Mouse (Mus musculus) G1E (cell line): ENCODE data around the gene Thsd7a. TPM values are rescaled to one million over a fixed set of nuclear protein-coding genes. Genes with fewer than 3 reads are reported as not detected.

ENCODE experiments used
- ATAC-seq: 2 replicates; pipeline ENCODE4 v1.8.0; 2016; ENCODE audit warnings: mild to moderate bottlenecking; ENCODE audit not compliant: insufficient number of reproducible peaks, poor library complexity, low FRiP score, severe bottlenecking; ENCODE audit errors: extremely low read depth
- DNase-seq: peaks from one replicate; pipeline ENCODE4 v3.0.0; 2012; ENCODE audit warnings: low spot score
- H3K27me3 ChIP-seq: 2 replicates; pipeline ENCODE4 v1.6.1; 2012; ENCODE audit warnings: mild to moderate bottlenecking, low read length, inconsistent platforms; ENCODE audit not compliant: insufficient read depth
- H3K36me3 ChIP-seq: replicated peaks from 2 replicates; pipeline ENCODE3; 2012; ENCODE audit warnings: mild to moderate bottlenecking, inconsistent platforms
- H3K4me1 ChIP-seq: 2 replicates; pipeline ENCODE4 v1.6.1; 2012; ENCODE audit warnings: low read depth, low read length, inconsistent platforms, mixed read lengths; ENCODE audit not compliant: insufficient read depth
- H3K4me3 ChIP-seq: 2 replicates; pipeline ENCODE4 v1.5.1; 2012; ENCODE audit warnings: low read depth, mild to moderate bottlenecking, inconsistent platforms, low read length, moderate library complexity, mixed read lengths
- H3K9me3 ChIP-seq: replicated peaks from 2 replicates; pipeline ENCODE4 v1.6.1; 2012; ENCODE audit warnings: inconsistent platforms
- CTCF ChIP-seq: IDR thresholded peaks from 2 replicates; pipeline ENCODE4 v1.5.1; 2012; ENCODE audit warnings: low read depth, low read length, inconsistent platforms, mixed read lengths
- GATA1 ChIP-seq: IDR thresholded peaks from 2 replicates; pipeline ENCODE4 v1.6.1; 2012; ENCODE audit warnings: borderline replicate concordance, low read length, inconsistent platforms, mixed read lengths
- GATA2 ChIP-seq: IDR thresholded peaks from 2 replicates; pipeline ENCODE4 v1.6.1; 2012; ENCODE audit warnings: low read depth, low read length, inconsistent platforms, borderline replicate concordance
- POLR2AphosphoS5 ChIP-seq: IDR thresholded peaks from 2 replicates; pipeline ENCODE4 v1.6.1; 2012; ENCODE audit warnings: low read depth, low read length, inconsistent platforms; ENCODE audit not compliant: insufficient replicate concordance
- TAL1 ChIP-seq: conservative IDR thresholded peaks from 2 replicates; pipeline ENCODE4 v1.6.1; 2012; ENCODE audit warnings: low read depth, low read length, inconsistent platforms, mixed read lengths
- polyA plus RNA-seq: library from polyadenylated mRNA; stranded (reverse); fragments of >175 nt; gene quantifications from 2 replicates; pipeline ENCODE4 v1.2.3, GENCODE M21; 2012
- total RNA-seq, 2 experiments: library from RNA; stranded (forward) in 1 of 2; stranded (reverse) in 1 of 2; fragments of 200-1000 nt in 1 of 2; fragments of >200 nt in 1 of 2; fragmentation: Nextera tagmentation in 1 of 2; gene quantifications; 2 replicates each; pipeline ENCODE4 v1.2.3; 2014 to 2017

The Thsd7a gene
- total and polyA plus RNA-seq, 3 experiments, result 0.10 to 0.11 TPM; not detected in 1

DNA sequence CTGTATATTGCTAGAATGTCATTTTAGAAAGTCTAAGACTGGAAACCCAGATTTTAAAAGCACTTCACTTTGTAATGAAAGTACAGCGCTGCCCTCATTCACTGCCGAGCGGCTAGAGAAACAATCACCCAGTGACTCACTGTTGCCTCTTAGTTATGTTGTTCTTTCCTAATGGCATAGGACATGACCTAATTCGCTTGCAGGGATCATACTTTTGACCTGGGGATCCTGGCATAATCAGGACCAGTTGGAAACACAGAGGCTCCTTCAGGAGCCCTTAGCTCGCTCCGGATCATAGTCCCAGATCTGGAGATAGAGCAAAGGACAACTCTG, 790 bp downstream of the Thsd7a start:
- Histone ChIP-seq H3K4me3 (no peak overlapping the region), H3K27me3 (peaks cover 5% of the 10 kb centered on the region; the same call in 1 of the 2 replicates), H3K9me3 (no peaks in the 10 kb centered on the region), H3K36me3 (no peaks in the 10 kb centered on the region), H3K4me1 (peaks cover 4% of the 10 kb centered on the region; the same call in 1 of the 2 replicates)
- DNase-seq (no peak), ATAC-seq (no peak)
- no peak for TF ChIP-seq CTCF
- no peak for TF ChIP-seq TAL1
- TF ChIP-seq POLR2AphosphoS5, result no peak
- TF ChIP-seq GATA2, result no peak
- TF ChIP-seq GATA1, result no peak

GRCm38 (mm10) chr6:12747856-12748450, 1.3 kb downstream of the Thsd7a start:
- H3K27me3 ChIP-seq, result peaks cover 5% of the 10 kb centered on the region; the same call in 1 of the 2 replicates
- H3K36me3 ChIP-seq, result no peaks in the 10 kb centered on the region
- no peak for TF ChIP-seq CTCF
- no peak for TF ChIP-seq TAL1
- no peak for TF ChIP-seq POLR2AphosphoS5
- TF ChIP-seq GATA1, result no peak
- no peak for TF ChIP-seq GATA2
- H3K4me1 ChIP-seq, result peaks cover 4% of the 10 kb centered on the region; the same call in 1 of the 2 replicates
- H3K9me3 ChIP-seq, result no peaks in the 10 kb centered on the region
- no peak for ATAC-seq
- DNase-seq, result no peak
- H3K4me3 ChIP-seq, result no peak overlapping the region

GRCm38 (mm10) chr6:12742791-12743190, 6.4 kb downstream of the Thsd7a start:
- H3K27me3 ChIP-seq, result no peaks in the 10 kb centered on the region
- ATAC-seq (no peak), DNase-seq (no peak)
- no peak overlapping the region for H3K4me3 ChIP-seq
- H3K9me3 ChIP-seq, result no peaks in the 10 kb centered on the region
- TF ChIP-seq GATA1 (no peak), TAL1 (no peak), GATA2 (no peak), POLR2AphosphoS5 (no peak), CTCF (no peak)
- no peaks in the 10 kb centered on the region for H3K36me3 ChIP-seq
- no peaks in the 10 kb centered on the region for H3K4me1 ChIP-seq

GRCm38 (mm10) chr6:12733924-12734323, 15.3 kb downstream of the Thsd7a start:
- Histone ChIP-seq H3K36me3 (no peaks in the 10 kb centered on the region), H3K27me3 (no peaks in the 10 kb centered on the region), H3K9me3 (no peaks in the 10 kb centered on the region), H3K4me3 (no peak overlapping the region), H3K4me1 (no peaks in the 10 kb centered on the region)
- no peak for ATAC-seq
- TF ChIP-seq TAL1 (no peak), GATA1 (no peak), GATA2 (no peak), POLR2AphosphoS5 (no peak), CTCF (no peak)
- DNase-seq, result no peak

- Histone ChIP-seq H3K9me3 (no peaks in the 10 kb centered on the region), H3K4me3 (no peak overlapping the region), H3K4me1 (0 out of 2 replicates have a peak, but pooled peaks cover 2% of the 10 kb centered on the region), H3K36me3 (no peaks in the 10 kb centered on the region), H3K27me3 (no peaks in the 10 kb centered on the region)
- no peak for ATAC-seq
- no peak for TF ChIP-seq TAL1
- TF ChIP-seq CTCF, result no peak
- TF ChIP-seq GATA2, result no peak
- TF ChIP-seq POLR2AphosphoS5, result no peak
- no peak for TF ChIP-seq GATA1
- no peak for DNase-seq
These were observed 33.1 kb downstream of the Thsd7a start for GRCm38 (mm10) chr6:12716071-12716470.

GRCm38 (mm10) chr6:12712581-12712980, 36.6 kb downstream of the Thsd7a start:
- no peaks in the 10 kb centered on the region for H3K9me3 ChIP-seq
- no peak overlapping the region for H3K4me3 ChIP-seq
- no peak for DNase-seq
- no peaks in the 10 kb centered on the region for H3K36me3 ChIP-seq
- 0 out of 2 replicates have a peak, but pooled peaks cover 2% of the 10 kb centered on the region for H3K4me1 ChIP-seq
- TF ChIP-seq CTCF, result no peak
- no peak for TF ChIP-seq POLR2AphosphoS5
- TF ChIP-seq GATA2, result no peak
- TF ChIP-seq GATA1, result no peak
- TF ChIP-seq TAL1, result no peak
- ATAC-seq, result no peak
- no peaks in the 10 kb centered on the region for H3K27me3 ChIP-seq
